Mouse (Mus musculus) heart, postnatal 4 days (tissue): ENCODE data around the gene Rest. TPM values are rescaled to one million over a fixed set of nuclear protein-coding genes. Genes with fewer than 3 reads are reported as not detected.

Source experiments
- DNase-seq: peaks from one replicate; pipeline ENCODE4 v3.0.0; 2021
- total RNA-seq, 2 experiments: library from RNA; stranded (reverse); gene quantifications; 2 replicates each; pipeline ENCODE4 v1.2.3; 2021

Rest gene
- total RNA-seq, 2 experiments from 2014 or later = 33.2 to 34.3 TPM

DNA sequence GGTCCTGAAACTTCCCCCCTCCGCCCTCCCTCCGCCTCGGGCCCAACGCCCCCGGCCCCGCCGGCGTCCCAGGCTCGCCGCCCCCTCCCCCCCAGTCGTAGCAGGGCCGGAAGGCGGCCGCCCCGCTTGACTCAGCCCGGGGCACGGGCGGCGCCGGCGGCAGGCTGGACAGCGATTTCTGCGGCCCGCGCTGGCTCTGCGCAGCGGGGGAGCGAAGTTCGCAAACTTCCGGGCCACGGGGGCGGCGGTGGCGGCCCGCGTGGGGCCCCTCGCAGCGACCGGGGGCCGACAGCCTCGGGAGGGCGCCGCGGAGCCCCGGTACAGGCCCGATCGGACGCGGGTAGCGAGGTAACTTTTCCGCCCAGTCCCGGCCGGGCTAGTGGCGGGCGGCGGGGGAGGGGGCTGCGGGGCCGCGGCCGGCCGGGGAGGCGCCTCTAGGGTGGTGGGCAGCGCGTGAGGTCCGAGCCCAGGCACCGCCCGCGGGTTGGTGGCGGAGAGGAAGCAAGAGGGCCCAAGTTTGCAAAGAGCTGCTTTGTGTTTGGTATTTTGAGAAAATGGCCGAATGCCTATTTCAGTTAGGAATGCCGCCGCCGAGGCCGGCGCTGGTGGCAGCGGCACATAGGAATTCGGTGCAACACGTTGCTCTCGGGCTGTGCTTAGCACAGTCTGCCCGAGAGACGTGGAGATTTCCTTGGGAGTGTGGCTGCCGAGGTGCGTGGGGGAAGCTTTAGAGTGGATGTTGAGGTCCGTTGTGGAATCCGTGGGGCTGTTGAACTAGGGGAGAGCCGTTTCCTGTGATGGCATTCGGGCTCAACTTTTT is 985 bp downstream of the Rest start:
- peak; percentile 66 for DNase-seq

- no peak for DNase-seq
Measured at GRCm38 (mm10) chr5:77266886-77267401, 1.7 kb downstream of the Rest start.

DNA sequence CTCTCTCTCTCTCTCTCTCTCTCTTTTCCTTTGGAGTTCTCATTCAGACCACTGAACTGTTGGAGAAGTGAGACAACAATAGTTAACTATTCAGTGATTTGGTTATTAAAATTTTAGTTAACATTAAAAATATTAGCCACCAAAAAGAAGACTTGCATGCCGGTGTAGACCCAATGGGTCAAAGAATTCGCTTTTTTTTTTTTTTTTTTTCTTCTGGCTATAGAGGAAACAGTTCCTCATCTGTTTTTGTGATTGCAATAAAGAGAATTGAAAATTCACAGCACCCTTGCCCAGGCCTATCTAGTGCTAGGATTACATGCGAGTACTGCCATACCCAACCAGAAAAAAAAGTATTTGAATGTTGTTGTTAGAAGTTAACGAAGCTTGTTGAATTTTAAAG is 2.1 kb downstream of the Rest start:
- DNase-seq = no peak

- DNase-seq = no peak
Measured at GRCm38 (mm10) chr5:77267957-77268624, 2.8 kb downstream of the Rest start.

GRCm38 (mm10) chr5:77269399-77269798 is 4.1 kb downstream of the Rest start:
- no peak for DNase-seq

- no peak for DNase-seq
Measured at GRCm38 (mm10) chr5:77273151-77273550, 7.9 kb downstream of the Rest start.

GRCm38 (mm10) chr5:77275950-77276349 is 10.7 kb downstream of the Rest start:
- peak; percentile 49 for DNase-seq

DNA sequence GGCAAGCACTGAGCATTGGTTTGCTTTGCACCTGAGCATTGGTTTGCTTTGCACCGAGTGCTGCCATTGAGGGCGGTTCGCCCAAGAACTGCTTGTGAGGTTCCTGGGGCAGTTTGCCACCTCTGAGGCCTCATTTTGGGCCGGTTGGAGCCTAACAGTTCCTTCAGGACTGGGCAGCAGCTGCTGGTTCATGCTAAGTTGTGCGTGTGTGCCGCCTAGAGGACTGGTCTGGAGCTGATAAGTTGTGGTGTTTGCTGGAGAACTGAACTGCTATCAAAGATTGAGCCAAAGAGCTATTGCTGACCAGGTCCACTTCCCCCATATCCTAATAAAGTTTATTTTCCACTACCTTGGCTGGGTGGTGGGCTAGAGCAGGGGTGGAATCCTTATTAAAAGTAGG is 11.9 kb downstream of the Rest start:
- no peak for DNase-seq

- no peak for DNase-seq
Measured at GRCm38 (mm10) chr5:77281518-77282174, 16.4 kb downstream of the Rest start.

DNA sequence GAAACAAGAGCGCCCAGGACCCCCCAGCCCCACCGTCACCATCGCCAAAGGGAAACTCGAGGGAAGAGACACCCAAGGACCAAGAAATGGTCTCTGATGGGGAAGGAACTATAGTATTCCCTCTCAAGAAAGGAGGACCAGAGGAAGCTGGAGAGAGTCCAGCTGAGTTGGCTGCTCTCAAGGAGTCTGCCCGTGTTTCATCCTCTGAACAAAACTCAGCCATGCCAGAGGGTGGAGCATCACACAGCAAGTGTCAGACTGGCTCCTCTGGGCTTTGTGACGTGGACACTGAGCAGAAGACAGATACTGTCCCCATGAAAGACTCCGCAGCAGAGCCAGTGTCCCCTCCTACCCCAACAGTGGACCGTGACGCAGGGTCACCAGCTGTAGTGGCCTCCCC is 17.0 kb downstream of the Rest start:
- DNase-seq = no peak

DNA sequence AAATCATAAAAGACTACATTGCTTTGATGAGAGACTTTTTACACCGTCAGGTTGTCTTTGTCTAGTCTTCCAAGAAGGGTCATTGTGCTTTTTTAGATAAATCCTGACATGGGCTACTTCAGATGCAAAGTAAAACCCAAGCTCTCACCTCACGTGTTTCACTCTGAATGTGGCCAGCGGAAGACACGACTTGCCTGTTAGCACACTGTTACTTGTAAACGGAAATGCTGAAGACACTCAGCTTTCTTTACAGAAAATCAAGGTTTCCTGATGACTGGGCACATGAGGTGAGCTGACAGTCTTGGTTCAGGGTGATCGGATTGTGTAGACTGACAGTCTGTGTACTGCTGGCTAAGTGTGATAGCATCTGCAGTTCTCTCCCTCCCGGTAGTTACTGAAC is 20.4 kb downstream of the Rest start:
- no peak for DNase-seq

DNA sequence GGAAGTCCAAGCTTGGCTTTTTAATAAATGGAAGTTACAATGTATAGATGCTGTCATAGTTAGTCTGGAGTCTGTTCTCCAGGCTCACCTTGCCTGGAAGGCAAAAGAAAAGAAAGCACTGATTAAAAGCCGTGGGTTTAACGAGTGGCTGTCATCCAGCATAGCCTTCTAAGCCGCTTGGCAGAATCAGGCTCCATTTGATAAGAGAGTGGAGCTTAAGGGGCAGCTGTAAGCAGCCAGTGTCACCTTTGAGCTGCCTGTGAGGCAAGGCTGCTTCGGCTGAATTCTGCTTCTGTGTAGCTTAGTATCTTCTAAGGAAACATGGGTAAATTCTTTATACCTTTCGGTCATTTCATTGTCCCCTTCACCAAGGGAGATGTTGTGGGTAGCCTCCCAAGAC is 21.6 kb downstream of the Rest start:
- no peak for DNase-seq

DNA sequence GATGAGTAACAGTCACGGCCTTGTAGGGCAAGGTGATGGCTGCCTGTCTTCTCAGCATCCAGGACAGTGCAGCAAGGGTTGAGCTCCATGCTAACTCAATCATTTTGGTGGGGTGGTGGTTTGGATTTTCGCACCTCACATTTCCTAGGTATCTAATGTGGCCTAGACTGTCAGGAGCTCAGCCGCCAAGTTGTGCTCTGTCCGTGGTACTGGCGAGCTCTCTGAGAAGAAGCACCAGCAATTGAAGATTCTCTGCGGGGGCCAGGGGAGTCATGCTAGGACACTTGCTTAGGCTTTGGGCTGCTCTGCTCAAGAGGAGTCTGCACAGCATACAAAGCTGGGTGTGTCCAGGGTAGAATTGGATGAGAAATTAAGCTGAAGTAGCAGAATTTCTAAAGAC is 22.6 kb downstream of the Rest start:
- DNase-seq = no peak

- no peak for DNase-seq
Measured at GRCm38 (mm10) chr5:77289686-77290085, 24.4 kb downstream of the Rest start.

DNA sequence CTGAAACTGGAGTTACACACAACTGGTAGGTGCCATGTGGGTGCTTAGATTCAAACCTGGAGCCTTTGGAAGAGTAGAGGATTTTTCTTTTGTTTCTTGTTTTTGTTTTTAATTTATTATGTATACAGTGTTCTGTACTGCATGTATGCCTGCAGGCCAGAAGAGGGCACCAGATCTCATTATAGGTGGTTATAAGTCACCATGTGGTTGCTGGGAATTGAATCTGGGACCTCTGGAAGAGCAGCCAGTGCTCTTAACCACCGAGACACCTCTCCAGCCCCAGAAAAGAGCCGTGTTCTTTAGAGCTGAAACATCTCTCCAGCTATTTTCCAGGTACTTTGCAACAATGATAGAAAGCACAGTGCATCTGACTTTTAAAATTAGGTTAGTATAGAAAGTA is 25.3 kb downstream of the Rest start:
- no peak for DNase-seq

DNA sequence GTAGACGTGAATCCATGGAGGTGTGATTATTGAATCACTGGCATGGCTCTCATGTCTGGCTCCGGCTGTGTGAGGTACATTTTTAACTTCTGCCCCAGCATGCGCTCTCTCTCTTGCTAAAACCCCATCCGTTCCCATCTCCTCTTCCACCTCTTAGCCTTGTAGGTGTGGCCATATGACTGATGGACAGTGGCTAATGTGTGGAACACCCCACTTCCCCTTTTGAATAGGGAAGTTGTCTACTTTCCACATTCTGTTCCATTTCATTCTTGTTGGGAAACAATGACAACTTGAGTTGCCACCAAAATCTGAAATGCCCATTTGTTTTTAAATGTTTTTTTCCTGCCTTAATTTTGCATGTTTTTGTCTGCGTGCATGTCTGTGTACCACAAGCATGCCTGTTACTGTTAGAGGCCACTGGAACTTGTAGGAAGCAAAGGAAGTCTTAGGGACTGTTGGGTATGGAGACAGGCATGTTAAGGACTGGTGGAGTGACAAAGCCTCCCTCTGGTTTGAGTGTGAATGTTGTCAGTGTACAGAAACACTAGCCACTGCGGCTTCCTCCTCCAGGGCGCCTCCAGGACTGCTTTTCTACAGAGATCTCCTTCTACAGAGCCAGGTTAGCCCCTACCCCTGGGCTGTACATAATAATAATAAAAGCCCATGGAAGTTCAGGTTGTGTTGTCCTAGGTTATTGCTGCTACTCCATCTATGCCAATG is 27.7 kb downstream of the Rest start:
- DNase-seq = no peak

GRCm38 (mm10) chr5:77299486-77299885 is 34.2 kb downstream of the Rest start:
- no peak for DNase-seq

- DNase-seq = no peak
Measured at GRCm38 (mm10) chr5:77301296-77301903, 36.1 kb downstream of the Rest start.

- DNase-seq = no peak
Measured at GRCm38 (mm10) chr5:77307821-77308553, 42.7 kb downstream of the Rest start.

DNA sequence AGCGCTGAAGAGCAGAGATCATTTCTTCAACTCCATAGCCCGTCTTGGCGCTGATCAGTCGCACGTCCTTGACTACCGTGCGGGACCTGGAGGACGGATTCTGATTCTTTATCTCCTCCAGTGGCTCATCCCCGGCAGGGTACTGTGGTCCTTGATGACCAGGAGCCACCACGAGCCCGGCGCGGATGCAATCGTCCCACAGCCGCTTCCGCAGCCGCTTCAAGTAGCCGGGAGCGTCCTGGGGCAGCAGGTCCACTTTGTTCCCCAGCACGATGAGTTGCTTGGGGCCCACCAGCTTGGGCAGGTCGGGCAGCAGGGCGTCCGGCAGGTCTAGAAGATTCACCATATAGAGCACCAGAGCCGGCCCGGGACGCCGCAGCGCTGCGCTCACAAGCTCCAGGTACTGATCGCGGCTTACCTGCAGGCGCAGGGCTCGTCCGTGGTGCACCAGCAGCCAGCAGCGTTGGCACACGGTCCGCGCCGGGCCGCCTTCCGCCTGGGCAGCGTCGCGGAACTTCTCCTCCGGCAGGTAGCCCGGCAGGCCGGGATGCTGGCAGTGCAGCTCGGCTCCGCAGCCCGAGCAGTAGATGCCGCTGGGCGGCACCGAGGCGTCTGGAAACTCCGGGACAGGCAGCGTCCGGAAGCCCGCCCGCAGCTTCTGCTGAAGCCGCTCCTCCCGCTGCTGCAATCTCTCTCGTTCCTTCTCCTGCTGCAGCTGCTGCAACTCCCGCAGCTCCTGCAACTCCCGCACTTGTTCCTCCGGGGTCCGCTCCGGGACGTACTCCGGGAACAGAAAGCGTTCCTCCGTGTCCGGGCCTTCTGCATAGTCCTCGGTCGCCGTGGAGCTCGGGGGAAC is 44.0 kb downstream of the Rest start:
- DNase-seq = peak; percentile 38
